Mouse (Mus musculus) brain, embryonic 14.5 days (tissue): Measurements from ENCODE around the gene Tppp.

Experiments used
- CTCF ChIP-seq: fragments of 200-500 bp; IDR thresholded peaks from 2 replicates; pipeline ENCODE4 v1.5.1; 2012; ENCODE audit warnings: inconsistent platforms, mild to moderate bottlenecking, moderate library complexity, borderline replicate concordance; ENCODE audit not compliant: insufficient read depth, insufficient read length; ENCODE audit errors: extremely low read depth
- POLR2A ChIP-seq: fragments of 200-500 bp; IDR thresholded peaks from 2 replicates; pipeline ENCODE4 v1.6.1; 2012; ENCODE audit warnings: mild to moderate bottlenecking, inconsistent platforms, borderline replicate concordance; ENCODE audit not compliant: poor library complexity, insufficient read depth, insufficient read length, severe bottlenecking; ENCODE audit errors: extremely low read depth

- TF ChIP-seq CTCF (no peak), POLR2A (no peak)
Measured at GRCm38 (mm10) chr13:74025151-74026081, 16.2 kb downstream of the Tppp start.
